31 mouse cellular contexts compared by ENCODE assay signal in genomic region chr2:148182492-148183052, GRCm38 (mm10).
A peak's percentile ranks its signal among the peaks of the same experiment; 100 is the strongest.
DNase-seq lines count a peak whose midpoint lies in the region; ATAC-seq lines count a peak whose summit lies in the region.
"Had no signal": no experiment of that assay in that cellular context is flagged by ENCODE, and none has a peak within 500 bp of the region (broad histone marks: within the 10 kb centered on the region; RNA-seq: fewer than 3 reads in every experiment).

No protein-coding gene starts in this region.

- H3K9me3 ChIP-seq in limb, embryonic 11.5 days (ENCODE audit: control insufficient read depth, low read length): no peaks in the 10 kb centered on the region
- H3K9me3 ChIP-seq in limb, embryonic 10.5 days (replicated peaks): no peaks in the 10 kb centered on the region
- no peaks in the 10 kb centered on the region for H3K9me3 ChIP-seq in midbrain, embryonic 11.5 days (ENCODE audit: control insufficient read depth, low read length)
- H3K9me3 ChIP-seq in midbrain, embryonic 13.5 days: no peaks in the 10 kb centered on the region
- no peaks in the 10 kb centered on the region for H3K9me3 ChIP-seq in limb, embryonic 13.5 days
- H3K9me3 ChIP-seq: embryonic facial prominence, embryonic 15.5 days; heart, embryonic 13.5 days; hindbrain, embryonic 10.5 days; hindbrain, embryonic 15.5 days; liver, embryonic 13.5 days; neural tube, embryonic 12.5 days had no signal

- H3K27ac ChIP-seq in limb, embryonic 11.5 days (replicated peaks; ENCODE audit: low read depth, low read length): no peak overlapping the region
- H3K27ac ChIP-seq in limb, embryonic 10.5 days: no peak overlapping the region
- H3K27ac ChIP-seq in midbrain, embryonic 11.5 days (ENCODE audit: low read depth, low read length): no peak overlapping the region
- no peak overlapping the region for H3K27ac ChIP-seq in midbrain, embryonic 13.5 days
- H3K27ac ChIP-seq in limb, embryonic 13.5 days: no peak overlapping the region
- H3K27ac ChIP-seq: embryonic facial prominence, embryonic 15.5 days; heart, embryonic 13.5 days; hindbrain, embryonic 10.5 days; hindbrain, embryonic 15.5 days; liver, embryonic 13.5 days; macrophage; neural tube, embryonic 12.5 days; stomach, postnatal 0 days had no signal

- no peaks in the 10 kb centered on the region for H3K4me1 ChIP-seq in limb, embryonic 11.5 days (ENCODE audit: control insufficient read depth, insufficient read depth, low read length)
- peaks cover 11% of the 10 kb centered on the region for H3K4me1 ChIP-seq in limb, embryonic 10.5 days
- no peaks in the 10 kb centered on the region for H3K4me1 ChIP-seq in midbrain, embryonic 11.5 days (ENCODE audit: control insufficient read depth, insufficient read depth, low read length)
- no peaks in the 10 kb centered on the region for H3K4me1 ChIP-seq in midbrain, embryonic 13.5 days (replicated peaks)
- peaks cover 8% of the 10 kb centered on the region; the same call in 1 of the 2 replicates for H3K4me1 ChIP-seq in limb, embryonic 13.5 days
- H3K4me1 ChIP-seq: embryonic facial prominence, embryonic 15.5 days; hindbrain, embryonic 10.5 days; hindbrain, embryonic 15.5 days; liver, embryonic 13.5 days; neural tube, embryonic 12.5 days had no signal

- 46% methylated on average over 3 of the region's 3 CpGs for WGBS in limb, embryonic 11.5 days
- WGBS in limb, embryonic 10.5 days: 64% methylated on average over 3 of the region's 3 CpGs
- WGBS in midbrain, embryonic 11.5 days: 86% methylated on average over 3 of the region's 3 CpGs
- WGBS in midbrain, embryonic 13.5 days: 80% methylated on average over 3 of the region's 3 CpGs
- WGBS in limb, embryonic 13.5 days: 44% methylated on average over 3 of the region's 3 CpGs

- H3K4me3 ChIP-seq in limb, embryonic 11.5 days (ENCODE audit: low read depth, low read length): no peak overlapping the region
- no peak overlapping the region for H3K4me3 ChIP-seq in limb, embryonic 10.5 days
- no peak overlapping the region for H3K4me3 ChIP-seq in midbrain, embryonic 11.5 days (ENCODE audit: low read depth, low read length)
- no peak overlapping the region for H3K4me3 ChIP-seq in midbrain, embryonic 13.5 days (replicated peaks)
- no peak overlapping the region for H3K4me3 ChIP-seq in limb, embryonic 13.5 days
- H3K4me3 ChIP-seq: embryonic facial prominence, embryonic 15.5 days; heart, embryonic 13.5 days; hindbrain, embryonic 10.5 days; hindbrain, embryonic 15.5 days; liver, embryonic 13.5 days; myocyte; neural tube, embryonic 12.5 days had no signal

- ATAC-seq in limb, embryonic 11.5 days (ENCODE audit: insufficient number of reproducible peaks, low FRiP score, low TSS enrichment, low read depth): peak; percentile 64
- no peak for ATAC-seq in midbrain, embryonic 11.5 days (ENCODE audit: low FRiP score)
- ATAC-seq in midbrain, embryonic 13.5 days: no peak
- ATAC-seq in limb, embryonic 13.5 days (ENCODE audit: low FRiP score, low read depth): peak; percentile 68
- ATAC-seq: forebrain, embryonic 16.5 days; inflammation-experienced regulatory T-cells, adult 6 months; midbrain, embryonic 16.5 days had no signal

- H3K36me3 ChIP-seq in limb, embryonic 11.5 days (ENCODE audit: control insufficient read depth, insufficient read depth, low read length): no peaks in the 10 kb centered on the region
- H3K36me3 ChIP-seq in limb, embryonic 10.5 days: no peaks in the 10 kb centered on the region
- no peaks in the 10 kb centered on the region for H3K36me3 ChIP-seq in midbrain, embryonic 11.5 days (ENCODE audit: control insufficient read depth, insufficient read depth, low read length)
- no peaks in the 10 kb centered on the region for H3K36me3 ChIP-seq in midbrain, embryonic 13.5 days
- no peaks in the 10 kb centered on the region for H3K36me3 ChIP-seq in limb, embryonic 13.5 days
- H3K36me3 ChIP-seq: embryonic facial prominence, embryonic 15.5 days; heart, embryonic 13.5 days; hindbrain, embryonic 10.5 days; hindbrain, embryonic 15.5 days; liver, embryonic 13.5 days; neural tube, embryonic 12.5 days had no signal

- no peak overlapping the region for H3K4me2 ChIP-seq in limb, embryonic 11.5 days (ENCODE audit: low read depth, severe bottlenecking)
- no peak overlapping the region for H3K4me2 ChIP-seq in midbrain, embryonic 11.5 days
- H3K4me2 ChIP-seq in midbrain, embryonic 13.5 days (replicated peaks): no peak overlapping the region
- H3K4me2 ChIP-seq in limb, embryonic 13.5 days (replicated peaks): no peak overlapping the region
- H3K4me2 ChIP-seq: embryonic facial prominence, embryonic 15.5 days; heart, embryonic 13.5 days; hindbrain, embryonic 15.5 days; liver, embryonic 13.5 days; neural tube, embryonic 12.5 days had no signal

- H3K9ac ChIP-seq in limb, embryonic 11.5 days (ENCODE audit: low read length): no peak overlapping the region
- H3K9ac ChIP-seq in midbrain, embryonic 11.5 days (ENCODE audit: low read length): no peak overlapping the region
- H3K9ac ChIP-seq in midbrain, embryonic 13.5 days (replicated peaks): no peak overlapping the region
- no peak overlapping the region for H3K9ac ChIP-seq in limb, embryonic 13.5 days
- H3K9ac ChIP-seq: embryonic facial prominence, embryonic 15.5 days; heart, embryonic 13.5 days; hindbrain, embryonic 15.5 days; liver, embryonic 13.5 days; neural tube, embryonic 12.5 days had no signal

- peak; percentile 21 for DNase-seq in limb, embryonic 11.5 days (ENCODE audit: low spot score)
- no peak for DNase-seq in limb, embryonic 10.5 days (ENCODE audit: low spot score)
- DNase-seq in midbrain, embryonic 11.5 days (ENCODE audit: low spot score, missing footprints): peak; percentile 14
- DNase-seq in urinary bladder, adult 2 months (ENCODE audit: low spot score): no peak
- DNase-seq: adrenal gland, postnatal 25 days; B cell, adult 2 months; cerebellum, adult 11-12 months; cerebellum, adult 9-11 months; heart, postnatal 10 days; kidney, adult 11 months; kidney, postnatal 36 days; left cerebral cortex, postnatal 4 days; liver, embryonic 13.5 days; lung, adult 2 months; right cerebral cortex, adult 18-20 months; spleen, adult 18-20 months; thymus, adult 18-20 months; thymus, postnatal 36 days had no signal

- H3K27me3 ChIP-seq in limb, embryonic 11.5 days (ENCODE audit: control insufficient read depth, insufficient read depth, low read length): no peaks in the 10 kb centered on the region
- H3K27me3 ChIP-seq in limb, embryonic 10.5 days (ENCODE audit: low read depth, poor library complexity, severe bottlenecking): no peaks in the 10 kb centered on the region
- H3K27me3 ChIP-seq in midbrain, embryonic 11.5 days (ENCODE audit: control insufficient read depth, insufficient read depth, low read length): no peaks in the 10 kb centered on the region
- no peaks in the 10 kb centered on the region for H3K27me3 ChIP-seq in midbrain, embryonic 13.5 days
- H3K27me3 ChIP-seq in limb, embryonic 13.5 days: no peaks in the 10 kb centered on the region
- H3K27me3 ChIP-seq: embryonic facial prominence, embryonic 15.5 days; hindbrain, embryonic 15.5 days; liver, embryonic 13.5 days; neural tube, embryonic 12.5 days had no signal

Comparison
In these comparisons a context has a peak if more than half of its experiments do, and no peak if none do; other contexts are left out.
1. DNase-seq: peak in limb, embryonic 11.5 days (single experiment) and midbrain, embryonic 11.5 days (single experiment); none in limb, embryonic 10.5 days (single experiment) and urinary bladder, adult 2 months (single experiment).
2. ATAC-seq: peak in limb, embryonic 11.5 days (single experiment) and limb, embryonic 13.5 days (single experiment); none in midbrain, embryonic 11.5 days (single experiment) and midbrain, embryonic 13.5 days (single experiment).